Mouse (Mus musculus) hematopoietic stem cell, adult 5-6 weeks (primary cell): Measurements from ENCODE around the gene Gpr152. TPM values are rescaled to one million over a fixed set of nuclear protein-coding genes. Genes with fewer than 3 reads are reported as not detected.
"Not testable (repeated sequence)": the region's sequence is repeated elsewhere in the genome, so short reads cannot be mapped to it uniquely, and the experiment has no call there.

ENCODE experiments used
- ATAC-seq, 2 experiments: fragments of 125-278 bp in 1 of 2; replicated peaks in 1 of 2; 2 replicates each; pipeline ENCODE4 v1.8.0; 2016 to 2017; ENCODE audit warnings: inconsistent platforms in 2 of 2, mild to moderate bottlenecking in 2 of 2, moderate number of reproducible peaks in 2 of 2, low read depth in 1 of 2, moderate TSS enrichment in 1 of 2; ENCODE audit not compliant: low FRiP score in 2 of 2, poor library complexity in 2 of 2, severe bottlenecking in 2 of 2, insufficient read depth in 1 of 2, low TSS enrichment in 1 of 2
- total RNA-seq: library from RNA; stranded (forward); fragments of 172-1452, 232-1000 nt; gene quantifications from 2 replicates; pipeline ENCODE4 v1.2.3, GENCODE M21; 2017

Gpr152 gene
- total RNA-seq, 1 experiment from 2014 or later, result not detected

- ATAC-seq, result no peak
Observed at GRCm38 (mm10) chr19:4103792-4104191, 35.8 kb upstream of the Gpr152 start.

GRCm38 (mm10) chr19:4104675-4105194 lies 34.9 kb upstream of the Gpr152 start:
- no peak for ATAC-seq

DNA sequence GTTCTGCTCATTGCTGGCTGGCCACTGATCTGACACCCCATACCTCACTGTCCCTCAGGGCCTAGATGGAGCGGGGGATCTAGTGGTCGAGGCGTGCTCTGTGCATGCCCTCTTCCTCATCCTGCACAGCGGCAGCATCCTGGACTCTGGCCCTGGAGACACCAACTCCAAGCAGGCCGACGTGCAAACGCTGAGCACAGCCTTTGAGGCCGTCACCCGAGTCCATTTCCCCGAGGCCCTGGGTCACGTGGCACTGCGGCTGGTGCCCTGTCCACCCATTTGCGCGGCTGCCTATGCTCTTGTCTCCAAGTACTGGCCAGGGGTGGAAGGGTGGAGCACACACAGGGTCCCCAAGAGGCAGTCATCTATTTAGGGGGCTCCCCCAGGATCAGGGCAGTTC lies 32.9 kb upstream of the Gpr152 start:
- no peak for ATAC-seq

GRCm38 (mm10) chr19:4108535-4108934 lies 31.1 kb upstream of the Gpr152 start:
- no peak for ATAC-seq

- no peak for ATAC-seq
Observed at GRCm38 (mm10) chr19:4112063-4112960, 27.3 kb upstream of the Gpr152 start.

- ATAC-seq, result peak; percentile 86 to 88
Observed at GRCm38 (mm10) chr19:4113186-4113805, 26.3 kb upstream of the Gpr152 start.

GRCm38 (mm10) chr19:4113806-4114230 lies 25.8 kb upstream of the Gpr152 start:
- peak; percentile 57 to 59 for ATAC-seq

DNA sequence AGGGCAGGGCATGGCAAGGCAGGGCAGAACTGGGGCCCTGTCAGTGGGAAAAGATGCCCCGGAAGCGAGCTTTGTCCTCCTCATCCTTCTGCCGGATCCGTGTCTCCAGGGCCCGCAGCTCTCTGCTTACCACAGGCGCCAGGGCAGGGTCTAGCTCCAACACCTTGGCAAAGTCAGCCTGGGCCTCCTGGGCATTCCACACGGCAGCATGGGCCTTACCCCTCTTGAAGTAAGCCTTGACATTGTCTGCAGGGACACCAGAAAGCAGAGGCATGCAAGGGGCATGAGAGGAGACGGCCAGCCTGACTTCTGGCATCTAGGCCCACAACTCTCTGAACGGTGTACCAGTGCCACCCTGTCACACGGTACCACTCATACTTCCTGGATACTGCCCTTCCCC lies 25.0 kb upstream of the Gpr152 start:
- no peak for ATAC-seq

GRCm38 (mm10) chr19:4115144-4115543 lies 24.4 kb upstream of the Gpr152 start:
- no peak for ATAC-seq

DNA sequence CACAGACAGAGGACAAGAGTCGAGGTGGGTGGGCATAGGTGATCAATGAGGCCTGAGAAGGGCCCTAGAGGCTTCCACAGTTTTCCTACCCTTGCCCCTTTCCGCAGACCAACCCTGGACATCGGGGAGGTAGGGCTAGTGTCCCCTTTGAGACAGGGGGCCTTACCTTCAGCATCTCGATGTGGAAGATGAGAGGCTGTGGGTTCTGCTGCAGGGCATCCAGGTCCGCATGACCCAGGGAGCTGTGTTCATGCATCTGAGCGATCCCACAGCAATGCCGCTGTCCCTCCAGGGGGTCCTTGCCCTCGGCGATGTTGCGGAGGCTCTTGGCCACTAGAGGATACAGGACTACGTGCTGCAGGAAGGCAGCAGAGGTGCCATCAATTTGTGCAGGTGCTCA lies 23.8 kb upstream of the Gpr152 start:
- no peak for ATAC-seq

DNA sequence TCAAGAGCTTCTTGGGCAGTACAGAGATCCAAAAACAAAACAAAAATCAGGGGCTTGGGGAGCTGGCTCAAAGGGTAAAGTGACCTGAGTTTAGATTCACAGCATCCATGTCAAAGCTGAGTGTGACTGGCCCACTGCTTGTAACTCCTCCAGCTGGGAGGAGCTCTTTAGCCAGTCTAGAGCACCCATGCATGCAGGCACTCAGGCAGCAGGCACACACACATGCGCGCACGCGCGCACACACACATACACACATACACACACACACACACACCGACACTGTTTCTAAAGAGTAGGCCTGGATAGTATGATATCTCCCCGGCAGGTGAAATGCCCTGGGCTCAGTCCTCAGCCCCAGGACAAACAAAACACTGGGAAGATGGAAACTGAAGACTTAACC lies 22.6 kb upstream of the Gpr152 start:
- no peak for ATAC-seq

- ATAC-seq, result no peak
Observed at GRCm38 (mm10) chr19:4118350-4118749, 21.2 kb upstream of the Gpr152 start.

DNA sequence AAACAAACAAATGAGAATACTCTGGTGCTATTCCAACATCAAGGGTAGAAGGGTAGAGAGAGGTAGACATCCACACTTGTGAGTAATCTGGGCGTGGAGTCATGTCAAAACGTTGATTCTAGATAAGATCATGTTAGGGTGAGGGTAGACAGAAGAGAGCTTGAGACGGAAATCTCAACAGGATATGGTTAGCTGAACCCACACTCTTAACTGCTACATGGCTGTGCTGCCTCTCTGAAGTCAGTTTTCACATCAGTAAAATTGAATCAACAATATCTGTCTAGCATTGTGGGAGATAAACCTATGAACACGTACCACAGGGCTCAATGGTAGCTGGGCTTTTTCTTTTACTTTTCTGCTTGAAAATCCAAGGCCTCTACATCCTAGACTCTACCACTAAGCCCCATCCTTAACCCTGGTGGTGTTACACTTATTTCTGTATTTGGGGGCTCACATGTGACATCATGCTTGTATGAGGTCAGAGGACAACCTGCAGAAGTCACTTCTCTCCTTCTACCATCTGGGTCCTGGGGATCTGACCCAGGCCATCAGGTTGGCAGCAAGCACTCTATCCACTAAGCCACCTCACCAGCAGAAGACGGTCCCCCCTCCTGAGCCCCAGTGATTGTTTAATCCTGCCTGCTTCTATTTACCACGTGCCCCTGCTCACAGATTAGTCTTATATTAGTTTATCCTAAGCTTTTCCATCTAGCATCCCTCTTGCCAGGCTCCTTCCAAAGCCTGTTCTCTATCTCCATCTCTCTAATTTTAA lies 19.7 kb upstream of the Gpr152 start:
- no peak for ATAC-seq

DNA sequence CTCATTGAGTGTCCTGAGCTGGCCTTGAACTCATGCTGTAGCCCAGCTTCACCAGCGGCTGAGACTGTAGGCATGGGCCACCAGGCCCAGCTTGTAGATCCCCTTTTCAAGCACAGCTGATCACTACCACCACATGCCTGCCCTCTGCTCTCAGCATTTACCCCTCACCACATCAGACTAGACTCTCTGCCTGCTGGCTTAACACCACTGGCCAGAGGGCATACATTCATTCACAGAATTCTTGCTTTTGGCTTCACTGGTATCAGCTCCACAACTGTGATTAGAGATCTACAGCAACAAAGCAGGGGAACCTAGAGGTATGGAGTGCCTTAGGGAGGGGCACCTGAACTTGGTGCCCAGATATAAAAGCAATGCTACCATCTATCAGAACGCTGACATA lies 19.1 kb upstream of the Gpr152 start:
- no peak for ATAC-seq

DNA sequence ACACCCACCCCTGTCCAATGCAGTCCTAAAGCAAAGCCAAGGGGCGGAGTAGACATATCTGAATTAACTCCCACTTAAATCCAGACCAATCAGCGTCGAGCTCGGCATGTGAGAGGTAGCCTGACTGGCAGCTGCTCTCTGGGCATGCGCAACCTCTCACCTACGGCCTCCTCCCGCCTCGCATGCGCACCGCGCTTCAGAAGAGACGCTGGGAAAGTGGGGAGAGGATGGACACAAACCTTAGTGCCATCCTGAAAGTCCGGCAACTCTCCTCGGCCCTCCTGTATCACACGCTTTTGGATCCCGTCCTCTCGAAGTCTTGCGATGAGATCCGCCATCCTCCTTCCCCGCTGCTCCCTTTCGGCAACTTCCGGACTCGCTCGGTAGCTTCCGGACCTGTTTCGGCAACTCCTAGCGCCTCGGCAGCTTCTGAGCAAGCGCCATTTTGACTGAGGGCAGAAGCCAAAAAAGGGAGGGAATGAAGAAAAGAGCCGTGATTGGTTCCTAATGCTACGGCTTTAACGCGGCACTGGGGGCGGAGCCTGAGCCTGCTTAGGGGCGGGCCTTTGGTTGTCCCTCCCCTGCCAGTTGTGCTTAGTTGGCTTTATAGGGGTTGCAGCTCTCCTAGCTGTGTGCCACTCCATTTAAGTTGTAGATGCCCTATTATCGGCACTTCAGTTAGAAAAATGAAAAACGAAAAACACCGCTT lies 18.3 kb upstream of the Gpr152 start:
- peak; percentile 70 to 81 for ATAC-seq

GRCm38 (mm10) chr19:4121896-4122295 lies 17.7 kb upstream of the Gpr152 start:
- not testable (repeated sequence) for ATAC-seq
